Mouse (Mus musculus) embryonic fibroblast, embryonic 13.5 days (primary cell): Measurements from ENCODE around the gene Nop58.

Source experiments
- CTCF ChIP-seq: IDR thresholded peaks from 2 replicates; pipeline ENCODE4 v1.5.1; 2011; ENCODE audit warnings: mild to moderate bottlenecking, control low read depth, low read length, moderate library complexity, borderline replicate concordance; ENCODE audit not compliant: insufficient read depth
- POLR2A ChIP-seq: IDR thresholded peaks from 2 replicates; pipeline ENCODE4 v1.6.1; 2011; ENCODE audit warnings: low read depth, mild to moderate bottlenecking, control low read depth, low read length, moderate library complexity

GRCm38 (mm10) chr1:59762208-59762607 is 77.4 kb downstream of the Nop58 start:
- TF ChIP-seq CTCF (no peak), POLR2A (peak; percentile 12; the same call in 1 of the 2 replicates)
